Mouse (Mus musculus): ENCODE measurements around the gene Pla2g6. TPM values are rescaled to one million over a fixed set of nuclear protein-coding genes. Genes with fewer than 3 reads are reported as not detected.

Pla2g6 gene
- polyA plus RNA-seq, 1 experiment, result 40.6 TPM

- no peaks in the 10 kb centered on the region for H3K36me3 ChIP-seq (ENCODE audit: control insufficient read depth, insufficient read depth, low read length, poor library complexity, severe bottlenecking)
Measured at GRCm38 (mm10) chr15:79338978-79339377, 10.8 kb upstream of the Pla2g6 start.

GRCm38 (mm10) chr15:79335061-79335655, 7.0 kb upstream of the Pla2g6 start:
- Histone ChIP-seq H3K9me3 (replicated peaks; ENCODE audit: control insufficient read depth, insufficient read depth, low read length, poor library complexity, severe bottlenecking) (no peaks in the 10 kb centered on the region), H3K27ac (ENCODE audit: insufficient read depth, low read length) (no peak overlapping the region), H3K36me3 (ENCODE audit: control insufficient read depth, insufficient read depth, low read length, poor library complexity, severe bottlenecking) (no peaks in the 10 kb centered on the region), H3K9ac (ENCODE audit: low read depth, poor library complexity, severe bottlenecking) (no peak overlapping the region), H3K4me3 (ENCODE audit: low read depth, low read length) (no peak overlapping the region), H3K27me3 (ENCODE audit: control insufficient read depth, insufficient read depth, low read length, poor library complexity, severe bottlenecking) (no peaks in the 10 kb centered on the region), H3K4me1 (ENCODE audit: control insufficient read depth, insufficient read depth, low read length) (peaks cover 5% of the 10 kb centered on the region)
- TF ChIP-seq EP300 (IDR thresholded peaks at IDR 0.05; ENCODE audit: insufficient read depth, low read depth, low read length) (no peak), CTCF (IDR thresholded peaks at IDR 0.05; ENCODE audit: low read depth, low read length) (no peak), POLR2A (IDR thresholded peaks at IDR 0.05; ENCODE audit: insufficient read depth, low read length) (no peak)

More at GRCm38 (mm10) chr15:79338978-79339377, 10.8 kb upstream of the Pla2g6 start:
- no peak overlapping the region for H3K9ac ChIP-seq (ENCODE audit: low read depth, poor library complexity, severe bottlenecking)
- H3K9me3 ChIP-seq (replicated peaks; ENCODE audit: control insufficient read depth, insufficient read depth, low read length, poor library complexity, severe bottlenecking), result no peaks in the 10 kb centered on the region
- no peaks in the 10 kb centered on the region for H3K4me1 ChIP-seq (ENCODE audit: control insufficient read depth, insufficient read depth, low read length)
- no peak overlapping the region for H3K4me3 ChIP-seq (ENCODE audit: low read depth, low read length)
- no peak overlapping the region for H3K27ac ChIP-seq (ENCODE audit: insufficient read depth, low read length)
- H3K27me3 ChIP-seq (ENCODE audit: control insufficient read depth, insufficient read depth, low read length, poor library complexity, severe bottlenecking), result no peaks in the 10 kb centered on the region
- TF ChIP-seq POLR2A (IDR thresholded peaks at IDR 0.05; ENCODE audit: insufficient read depth, low read length) (no peak), CTCF (IDR thresholded peaks at IDR 0.05; ENCODE audit: low read depth, low read length) (no peak), EP300 (IDR thresholded peaks at IDR 0.05; ENCODE audit: insufficient read depth, low read depth, low read length) (no peak)

- TF ChIP-seq CTCF (IDR thresholded peaks at IDR 0.05; ENCODE audit: low read depth, low read length), result no peak
- TF ChIP-seq POLR2A (IDR thresholded peaks at IDR 0.05; ENCODE audit: insufficient read depth, low read length), result no peak
- no peak for TF ChIP-seq EP300 (IDR thresholded peaks at IDR 0.05; ENCODE audit: insufficient read depth, low read depth, low read length)
- no peaks in the 10 kb centered on the region for H3K9me3 ChIP-seq (replicated peaks; ENCODE audit: control insufficient read depth, insufficient read depth, low read length, poor library complexity, severe bottlenecking)
- no peak overlapping the region for H3K4me3 ChIP-seq (ENCODE audit: low read depth, low read length)
- H3K4me1 ChIP-seq (ENCODE audit: control insufficient read depth, insufficient read depth, low read length), result peaks cover 5% of the 10 kb centered on the region
- no peak overlapping the region for H3K9ac ChIP-seq (ENCODE audit: low read depth, poor library complexity, severe bottlenecking)
- peak overlapping the region; percentile 10; the same call in 1 of the 2 replicates for H3K27ac ChIP-seq (ENCODE audit: insufficient read depth, low read length)
- no peaks in the 10 kb centered on the region for H3K36me3 ChIP-seq (ENCODE audit: control insufficient read depth, insufficient read depth, low read length, poor library complexity, severe bottlenecking)
- H3K27me3 ChIP-seq (ENCODE audit: control insufficient read depth, insufficient read depth, low read length, poor library complexity, severe bottlenecking), result no peaks in the 10 kb centered on the region
Measured at GRCm38 (mm10) chr15:79333409-79333808, 5.2 kb upstream of the Pla2g6 start.

- Histone ChIP-seq H3K4me3 (ENCODE audit: low read depth, low read length) (no peak overlapping the region), H3K36me3 (ENCODE audit: control insufficient read depth, insufficient read depth, low read length, poor library complexity, severe bottlenecking) (no peaks in the 10 kb centered on the region), H3K27me3 (ENCODE audit: control insufficient read depth, insufficient read depth, low read length, poor library complexity, severe bottlenecking) (no peaks in the 10 kb centered on the region), H3K27ac (ENCODE audit: insufficient read depth, low read length) (peak overlapping the region; percentile 77), H3K9ac (ENCODE audit: low read depth, poor library complexity, severe bottlenecking) (no peak overlapping the region), H3K4me1 (ENCODE audit: control insufficient read depth, insufficient read depth, low read length) (peaks cover 5% of the 10 kb centered on the region), H3K9me3 (replicated peaks; ENCODE audit: control insufficient read depth, insufficient read depth, low read length, poor library complexity, severe bottlenecking) (no peaks in the 10 kb centered on the region)
- no peak for TF ChIP-seq CTCF (IDR thresholded peaks at IDR 0.05; ENCODE audit: low read depth, low read length)
- TF ChIP-seq EP300 (IDR thresholded peaks at IDR 0.05; ENCODE audit: insufficient read depth, low read depth, low read length), result no peak
- no peak for TF ChIP-seq POLR2A (IDR thresholded peaks at IDR 0.05; ENCODE audit: insufficient read depth, low read length)
Measured at GRCm38 (mm10) chr15:79330521-79330920, 2.3 kb upstream of the Pla2g6 start.

- no peaks in the 10 kb centered on the region for H3K27me3 ChIP-seq (ENCODE audit: control insufficient read depth, insufficient read depth, low read length, poor library complexity, severe bottlenecking)
- peaks cover 7% of the 10 kb centered on the region for H3K4me1 ChIP-seq (ENCODE audit: control insufficient read depth, insufficient read depth, low read length)
- H3K9me3 ChIP-seq (replicated peaks; ENCODE audit: control insufficient read depth, insufficient read depth, low read length, poor library complexity, severe bottlenecking), result no peaks in the 10 kb centered on the region
- no peak overlapping the region for H3K9ac ChIP-seq (ENCODE audit: low read depth, poor library complexity, severe bottlenecking)
- H3K36me3 ChIP-seq (ENCODE audit: control insufficient read depth, insufficient read depth, low read length, poor library complexity, severe bottlenecking), result no peaks in the 10 kb centered on the region
- TF ChIP-seq CTCF (IDR thresholded peaks at IDR 0.05; ENCODE audit: low read depth, low read length) (no peak), EP300 (IDR thresholded peaks at IDR 0.05; ENCODE audit: insufficient read depth, low read depth, low read length) (no peak)
- H3K27ac ChIP-seq (ENCODE audit: insufficient read depth, low read length), result peak overlapping the region; percentile 77
- no peak overlapping the region for H3K4me3 ChIP-seq (ENCODE audit: low read depth, low read length)
Measured at GRCm38 (mm10) chr15:79329979-79330363, 1.8 kb upstream of the Pla2g6 start.

- Histone ChIP-seq H3K27ac (ENCODE audit: insufficient read depth, low read length) (peak overlapping the region; percentile 41; the same call in 1 of the 2 replicates), H3K36me3 (ENCODE audit: control insufficient read depth, insufficient read depth, low read length, poor library complexity, severe bottlenecking) (no peaks in the 10 kb centered on the region), H3K4me3 (ENCODE audit: low read depth, low read length) (no peak overlapping the region), H3K9ac (ENCODE audit: low read depth, poor library complexity, severe bottlenecking) (no peak overlapping the region), H3K4me1 (ENCODE audit: control insufficient read depth, insufficient read depth, low read length) (peaks cover 7% of the 10 kb centered on the region), H3K27me3 (ENCODE audit: control insufficient read depth, insufficient read depth, low read length, poor library complexity, severe bottlenecking) (no peaks in the 10 kb centered on the region), H3K9me3 (replicated peaks; ENCODE audit: control insufficient read depth, insufficient read depth, low read length, poor library complexity, severe bottlenecking) (no peaks in the 10 kb centered on the region)
- TF ChIP-seq POLR2A (IDR thresholded peaks at IDR 0.05; ENCODE audit: insufficient read depth, low read length) (no peak), EP300 (IDR thresholded peaks at IDR 0.05; ENCODE audit: insufficient read depth, low read depth, low read length) (no peak), CTCF (IDR thresholded peaks at IDR 0.05; ENCODE audit: low read depth, low read length) (peak; percentile 2)
Measured at GRCm38 (mm10) chr15:79329346-79329978, 1.3 kb upstream of the Pla2g6 start.

Data from ES-Bruce4 (cell line).